Mouse (Mus musculus) lung, embryonic 16.5 days (tissue): Measurements from ENCODE around the gene Als2. TPM values are rescaled to one million over a fixed set of nuclear protein-coding genes. Genes with fewer than 3 reads are reported as not detected.

Experiments
- ATAC-seq: fragments of 200-750 bp; cut with Nextera tagmentation; 2 replicates; pipeline ENCODE4 v1.8.0; 2017; ENCODE audit warnings: low read depth, mild to moderate bottlenecking, moderate library complexity
- H3K27ac ChIP-seq: fragments of 300-500 bp; sonication (generic); 2 replicates; pipeline ENCODE4 v1.5.1; 2014; ENCODE audit warnings: mild to moderate bottlenecking, control low read depth, low read length
- H3K27me3 ChIP-seq: fragments of 300-500 bp; sonication (generic); 2 replicates; pipeline ENCODE4 v1.6.1; 2014; ENCODE audit warnings: low read depth, low read length, mixed read lengths; ENCODE audit not compliant: control insufficient read depth, insufficient read depth
- H3K36me3 ChIP-seq: fragments of 300-500 bp; sonication (generic); 2 replicates; pipeline ENCODE4 v1.6.1; 2014; ENCODE audit warnings: low read length; ENCODE audit not compliant: control insufficient read depth, insufficient read depth
- H3K4me1 ChIP-seq: fragments of 300-500 bp; sonication (generic); replicated peaks from 2 replicates; pipeline ENCODE4 v1.6.1; 2014; ENCODE audit warnings: low read length, mixed read lengths; ENCODE audit not compliant: control insufficient read depth, insufficient read depth
- H3K4me2 ChIP-seq: fragments of 300-500 bp; sonication (generic); 2 replicates; pipeline ENCODE4 v1.6.1; 2014; ENCODE audit warnings: low read depth, low read length, control low read depth
- H3K4me3 ChIP-seq: fragments of 300-500 bp; sonication (generic); 2 replicates; pipeline ENCODE4 v1.5.1; 2014; ENCODE audit warnings: mild to moderate bottlenecking, low read length, control low read depth
- H3K9ac ChIP-seq: fragments of 300-500 bp; sonication (generic); 2 replicates; pipeline ENCODE4 v1.6.1; 2014; ENCODE audit warnings: low read length, control low read depth
- H3K9me3 ChIP-seq: fragments of 300-500 bp; sonication (generic); 2 replicates; pipeline ENCODE4 v1.6.1; 2016; ENCODE audit warnings: low read length; ENCODE audit not compliant: control insufficient read depth
- WGBS: fragments of 180-500 bp; shearing (Covaris S2); extraction: QIAGEN DNeasy Blood & Tissue Kit; methylation state at CpG from one replicate; pipeline ENCODE4 v1.1.7; 2014; 5-methylcytosine and 5-hydroxymethylcytosine counted together
- polyA plus RNA-seq: library from polyadenylated mRNA; unstranded; fragments of >200 nt; fragmentation: Nextera tagmentation; extraction: Ambion mirVana; gene quantifications from 2 replicates; pipeline ENCODE4 v1.2.1, GENCODE M21; 2015

Als2 gene
- polyA plus RNA-seq, 1 experiment from 2014 or later = 11.2 TPM

DNA sequence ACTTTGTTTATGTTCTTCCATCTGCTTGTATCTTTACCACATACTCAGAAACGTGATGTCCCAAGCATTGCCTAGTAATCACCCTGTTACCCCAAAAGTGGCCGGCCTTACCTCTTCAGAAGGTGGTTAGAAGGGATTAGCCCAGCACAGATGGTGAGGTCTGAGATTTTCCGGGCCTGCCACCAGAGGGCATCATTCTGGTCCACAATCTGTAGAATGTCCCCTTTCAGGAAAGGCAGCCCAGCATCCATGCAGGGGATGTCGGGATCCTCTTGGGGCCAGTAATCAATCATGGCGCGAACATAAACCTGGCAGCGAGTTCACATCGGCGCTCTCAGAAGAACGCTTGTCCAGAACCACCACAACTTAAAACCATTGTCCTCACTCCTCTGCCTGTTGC lies 92.5 kb downstream of the Als2 start:
- H3K36me3 ChIP-seq = no peaks in the 10 kb centered on the region

DNA sequence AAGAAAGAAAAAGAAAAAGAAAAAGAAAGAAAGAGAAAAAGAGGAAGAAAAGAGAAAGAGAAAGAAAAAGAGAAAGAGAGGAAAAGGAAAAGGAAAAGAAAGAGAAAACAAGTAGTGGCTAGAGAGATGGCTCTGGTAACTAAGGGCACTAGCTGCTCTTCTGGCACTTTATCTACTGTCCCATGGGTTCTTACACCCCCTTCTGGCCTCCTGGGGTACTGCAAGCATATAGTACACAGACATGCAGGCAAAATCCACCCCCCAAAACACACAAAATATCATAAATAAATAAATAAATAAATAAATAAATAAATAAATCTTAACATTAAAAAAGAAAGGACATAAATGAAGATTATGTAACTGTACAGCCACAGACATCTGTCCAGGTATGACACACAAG lies 94.2 kb downstream of the Als2 start:
- H3K36me3 ChIP-seq = no peaks in the 10 kb centered on the region
- H3K27ac ChIP-seq = no peak overlapping the region
- ATAC-seq = no peak
- no peaks in the 10 kb centered on the region for H3K4me1 ChIP-seq
- no peak overlapping the region for H3K9ac ChIP-seq
- H3K4me2 ChIP-seq = no peak overlapping the region
- no peaks in the 10 kb centered on the region for H3K9me3 ChIP-seq
- H3K27me3 ChIP-seq = no peaks in the 10 kb centered on the region
- H3K4me3 ChIP-seq = no peak overlapping the region

More for the DNA sequence above, 92.5 kb downstream of the Als2 start:
- Histone ChIP-seq H3K27ac (no peak overlapping the region), H3K4me3 (no peak overlapping the region), H3K27me3 (no peaks in the 10 kb centered on the region), H3K4me2 (no peak overlapping the region), H3K9me3 (no peaks in the 10 kb centered on the region), H3K9ac (no peak overlapping the region), H3K4me1 (no peaks in the 10 kb centered on the region)
- WGBS = 69% methylated on average over 10 of the region's 10 CpGs
- no peak for ATAC-seq

DNA sequence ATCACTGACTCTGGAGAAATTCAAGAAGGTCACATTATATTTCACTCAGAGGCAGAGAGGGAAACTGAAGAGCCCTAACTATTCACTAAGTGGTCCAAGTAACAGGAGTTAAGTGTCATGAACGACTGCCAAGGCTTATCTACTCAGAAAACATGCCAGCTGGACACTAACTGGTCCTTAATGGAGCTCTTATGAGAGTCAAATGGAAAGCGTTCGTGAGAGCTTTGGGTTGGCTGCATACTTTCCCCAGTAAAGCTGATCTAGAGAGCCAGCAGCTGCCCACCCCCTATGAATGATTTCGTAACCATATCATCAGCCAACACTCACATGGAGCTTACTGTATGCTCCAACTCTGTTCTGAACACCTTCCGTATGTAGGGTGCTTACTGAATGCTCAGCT lies 102.6 kb downstream of the Als2 start:
- H3K27ac ChIP-seq = peak overlapping the region; percentile 41; the same call in 1 of the 2 replicates
- H3K4me1 ChIP-seq = peaks cover 8% of the 10 kb centered on the region
- no peaks in the 10 kb centered on the region for H3K27me3 ChIP-seq
- H3K9me3 ChIP-seq = no peaks in the 10 kb centered on the region
- WGBS = 22% methylated on average over 5 of the region's 5 CpGs
- no peak overlapping the region for H3K4me3 ChIP-seq
- H3K36me3 ChIP-seq = no peaks in the 10 kb centered on the region
- no peak overlapping the region for H3K9ac ChIP-seq
- ATAC-seq = peak; percentile 96
- H3K4me2 ChIP-seq = no peak overlapping the region

DNA sequence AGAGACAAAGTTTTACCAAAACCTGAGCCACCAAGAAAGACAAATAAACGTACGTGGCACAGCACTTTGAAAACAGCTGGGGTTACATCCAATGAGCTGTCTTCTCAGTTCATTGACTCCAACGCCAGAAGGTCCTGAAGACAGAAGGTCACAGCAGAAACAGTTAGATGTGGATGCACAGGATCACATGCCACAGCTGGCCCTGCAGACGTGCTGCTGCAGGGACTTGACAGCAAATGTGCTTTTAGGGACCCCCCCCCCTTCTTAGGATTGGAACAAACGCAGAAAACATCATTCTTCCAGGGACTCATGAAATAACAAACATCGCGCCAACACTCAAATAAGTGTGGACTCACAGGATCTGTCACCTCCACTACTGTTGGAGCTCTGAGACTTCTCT lies 108.2 kb downstream of the Als2 start:
- 33% methylated on average over 7 of the region's 7 CpGs for WGBS
- no peak overlapping the region for H3K4me2 ChIP-seq
- H3K9me3 ChIP-seq = no peaks in the 10 kb centered on the region
- H3K4me1 ChIP-seq = peaks cover 1% of the 10 kb centered on the region
- peak; percentile 80 for ATAC-seq
- H3K4me3 ChIP-seq = no peak overlapping the region
- no peak overlapping the region for H3K27ac ChIP-seq
- H3K36me3 ChIP-seq = no peaks in the 10 kb centered on the region
- H3K9ac ChIP-seq = no peak overlapping the region
- H3K27me3 ChIP-seq = no peaks in the 10 kb centered on the region

DNA sequence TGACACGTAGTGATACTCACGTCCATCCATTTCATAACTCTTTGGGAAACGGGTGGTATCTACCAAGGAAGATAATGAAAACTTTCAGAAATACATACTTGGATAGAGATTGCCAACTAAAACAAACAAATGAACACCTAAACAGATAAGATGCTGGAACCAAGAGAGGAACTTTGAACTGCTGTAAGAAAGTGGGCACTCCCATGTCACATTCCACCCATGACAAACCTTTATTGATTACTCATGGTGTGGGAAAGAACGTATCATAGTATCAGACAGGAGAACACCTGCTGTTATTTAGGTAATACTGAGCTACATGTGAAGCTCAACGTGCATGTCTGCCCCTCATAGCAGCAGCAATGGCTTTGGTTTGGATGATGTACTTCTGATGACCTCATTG lies 111.5 kb downstream of the Als2 start:
- 0 out of 2 replicates have a peak, but pooled peaks cover 1% of the 10 kb centered on the region for H3K4me1 ChIP-seq
- no peak overlapping the region for H3K27ac ChIP-seq
- H3K9ac ChIP-seq = no peak overlapping the region
- no peaks in the 10 kb centered on the region for H3K27me3 ChIP-seq
- H3K9me3 ChIP-seq = no peaks in the 10 kb centered on the region
- ATAC-seq = no peak
- WGBS = 48% methylated on average over 5 of the region's 5 CpGs
- no peak overlapping the region for H3K4me2 ChIP-seq
- no peaks in the 10 kb centered on the region for H3K36me3 ChIP-seq
- no peak overlapping the region for H3K4me3 ChIP-seq

DNA sequence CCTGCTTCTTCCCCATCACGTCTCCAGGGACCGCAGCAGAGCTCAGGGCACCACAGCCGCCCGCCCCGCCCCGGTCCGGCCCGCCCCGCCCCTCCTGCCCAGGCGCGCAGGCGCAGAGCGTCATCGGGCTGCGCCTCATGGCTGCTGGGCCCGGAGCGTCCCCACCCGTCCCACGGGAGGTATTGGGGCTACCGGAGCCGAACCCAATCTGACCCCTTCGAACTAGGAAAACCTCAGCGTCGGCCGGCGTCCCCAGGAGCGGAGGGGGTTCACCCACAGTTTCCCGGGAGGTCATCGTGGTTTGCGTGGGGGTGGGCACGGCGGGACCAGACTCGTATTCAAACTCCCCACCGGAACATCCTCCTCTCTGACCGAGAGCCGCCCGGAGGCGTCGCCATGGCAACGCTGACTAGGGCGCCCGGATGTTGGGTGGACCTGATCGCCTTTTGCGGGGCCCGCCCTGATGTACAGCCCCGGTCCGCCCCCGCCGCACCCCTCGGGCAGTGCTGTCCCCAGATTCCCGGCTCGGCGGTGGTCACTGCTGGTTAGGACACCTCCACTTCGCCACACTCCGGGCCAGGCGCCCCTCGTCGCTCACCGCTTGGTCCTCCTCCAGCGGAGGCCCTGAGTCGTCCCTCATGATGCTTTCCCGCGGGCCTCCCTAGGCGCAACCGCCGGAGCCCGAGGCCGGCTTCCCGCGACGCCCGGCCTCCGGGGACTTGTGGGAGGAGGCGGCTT lies 117.1 kb downstream of the Als2 start, which contains the start of gene Tmem237:
Gene Tmem237 (minus strand): TSS at position 689 of the 738 bp plus-strand sequence.
- Histone ChIP-seq H3K4me1 (0 out of 2 replicates have a peak, but pooled peaks cover 6% of the 10 kb centered on the region), H3K9me3 (no peaks in the 10 kb centered on the region), H3K4me3 (peak within 1 kb of the TSS; percentile 76), H3K27ac (peak within 1 kb of the TSS; percentile 44), H3K9ac (peak within 1 kb of the TSS; percentile 90), H3K4me2 (peak within 1 kb of the TSS; percentile 82), H3K27me3 (no peaks in the 10 kb centered on the region), H3K36me3 (no peaks in the 10 kb centered on the region)
- peak; percentile 99 for ATAC-seq
- under 1% methylated on average over 70 of the region's 74 CpGs for WGBS

Other genes starting within 250 kb of the Als2 start
- gene C2cd6, start 142.3 kb downstream of the Als2 start, polyA plus RNA-seq = not detected in 2 replicates
- 34.5 and 38.5 TPM in 2 replicates for gene Tmem237, start 116.8 kb downstream of the Als2 start, polyA plus RNA-seq
- gene Mpp4, start 73.8 kb downstream of the Als2 start, polyA plus RNA-seq = 0.06 and 0.41 TPM in 2 replicates
- gene Cdk15, start 19.7 kb upstream of the Als2 start, polyA plus RNA-seq = not detected in 2 replicates
- 12.4 and 12.9 TPM in 2 replicates for gene Fzd7, start 245.2 kb upstream of the Als2 start, polyA plus RNA-seq